Mouse (Mus musculus) hindbrain, embryonic 14.5 days (tissue): ENCODE measurements around the gene Aqp6. TPM values are rescaled to one million over a fixed set of nuclear protein-coding genes. Genes with fewer than 3 reads are reported as not detected.

ENCODE experiments used
- ATAC-seq: fragments of 200-750 bp; cut with Nextera tagmentation; 2 replicates; pipeline ENCODE4 v1.8.0; 2017; ENCODE audit warnings: moderate number of reproducible peaks, mild to moderate bottlenecking, moderate TSS enrichment, moderate library complexity; ENCODE audit not compliant: low FRiP score
- DNase-seq: peaks from one replicate; pipeline ENCODE4 v3.0.0-alpha.2; 2015; ENCODE audit warnings: low spot score
- H3K27ac ChIP-seq: fragments of 300-500 bp; sonication (generic); 2 replicates; pipeline ENCODE4 v1.5.1; 2014; ENCODE audit warnings: mild to moderate bottlenecking, moderate library complexity
- H3K27me3 ChIP-seq: fragments of 300-500 bp; sonication (generic); 2 replicates; pipeline ENCODE4 v1.6.1; 2014; ENCODE audit warnings: mild to moderate bottlenecking, low read length, mixed read lengths; ENCODE audit not compliant: control insufficient read depth, insufficient read depth
- H3K36me3 ChIP-seq: fragments of 300-500 bp; sonication (generic); replicated peaks from 2 replicates; pipeline ENCODE4 v1.6.1; 2014; ENCODE audit not compliant: control insufficient read depth, insufficient read depth
- H3K4me1 ChIP-seq: fragments of 300-500 bp; sonication (generic); replicated peaks from 2 replicates; pipeline ENCODE4 v1.6.1; 2014; ENCODE audit warnings: antibody characterized with exemption, low read length, mixed read lengths; ENCODE audit not compliant: control insufficient read depth, insufficient read depth
- H3K4me2 ChIP-seq: fragments of 300-500 bp; sonication (generic); replicated peaks from 2 replicates; pipeline ENCODE4 v1.6.1; 2014; ENCODE audit warnings: mild to moderate bottlenecking, moderate library complexity
- H3K4me3 ChIP-seq: fragments of 300-500 bp; sonication (generic); replicated peaks from 2 replicates; pipeline ENCODE4 v1.5.1; 2014; ENCODE audit warnings: mild to moderate bottlenecking, low read length
- H3K9ac ChIP-seq: fragments of 300-500 bp; sonication (generic); 2 replicates; pipeline ENCODE4 v1.6.1; 2014
- H3K9me3 ChIP-seq: fragments of 300-500 bp; sonication (generic); 2 replicates; pipeline ENCODE4 v1.6.1; 2016; ENCODE audit warnings: low read length; ENCODE audit not compliant: control insufficient read depth
- WGBS: fragments of 180-500 bp; shearing (Covaris S2); extraction: QIAGEN DNeasy Blood & Tissue Kit; methylation state at CpG from one replicate; pipeline ENCODE4 v1.1.7; 2014; 5-methylcytosine and 5-hydroxymethylcytosine counted together
- polyA plus RNA-seq: library from polyadenylated mRNA; unstranded; fragments of >200 nt; fragmentation: Nextera tagmentation; extraction: Ambion mirVana; gene quantifications from 2 replicates; pipeline ENCODE4 v1.2.1, GENCODE M21; 2014

Gene Aqp6
- polyA plus RNA-seq, 1 experiment from 2014 or later, result 1.2 TPM

DNA sequence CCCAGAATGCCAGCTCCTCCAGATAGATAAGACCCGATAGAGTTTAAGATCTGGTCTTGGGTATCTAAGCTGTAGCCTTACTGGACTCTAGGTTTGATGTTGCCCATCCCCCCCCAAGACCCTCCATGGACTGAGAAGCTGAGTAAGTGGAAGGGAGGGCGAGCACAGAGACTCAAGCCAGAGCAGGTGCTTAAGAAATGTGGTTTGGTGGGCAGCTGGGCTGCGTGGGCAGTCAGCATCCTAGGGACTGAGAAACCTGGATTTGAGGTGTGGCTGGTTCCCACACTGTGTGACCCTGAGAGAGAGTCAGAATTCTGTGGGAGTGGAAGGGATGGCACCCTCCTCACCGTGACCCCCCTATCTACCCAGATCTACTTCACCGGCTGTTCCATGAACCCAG, 8.3 kb upstream of the Aqp6 start:
- ATAC-seq (no peak), DNase-seq (no peak)
- H3K4me2 ChIP-seq, result no peak overlapping the region

DNA sequence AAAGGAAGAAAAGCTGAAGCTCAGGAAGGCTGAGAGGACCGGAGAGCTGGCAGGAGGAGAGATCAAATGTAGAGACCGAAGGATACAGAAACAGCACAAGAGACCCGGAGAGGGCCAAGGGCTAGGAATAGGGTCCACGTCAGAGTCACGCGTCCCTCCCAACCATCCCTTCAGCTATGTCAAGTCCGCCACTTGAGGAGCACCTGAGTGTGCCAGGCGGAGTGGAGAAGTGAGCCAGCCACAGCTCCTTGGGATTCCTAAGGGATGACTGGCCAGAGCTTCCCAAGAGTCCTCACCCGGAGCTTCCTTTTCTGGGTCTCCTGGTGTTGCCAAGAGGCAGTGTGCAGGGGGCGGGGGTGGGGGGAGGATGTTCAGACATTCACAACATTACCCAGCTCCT, 6.2 kb upstream of the Aqp6 start:
- H3K4me1 ChIP-seq, result peaks cover 3% of the 10 kb centered on the region; the same call in 1 of the 2 replicates
- no peak overlapping the region for H3K4me2 ChIP-seq
- WGBS, result 85% methylated on average over 10 of the region's 10 CpGs
- H3K27ac ChIP-seq, result no peak overlapping the region
- H3K9ac ChIP-seq, result no peak overlapping the region
- DNase-seq (no peak), ATAC-seq (no peak)
- H3K27me3 ChIP-seq, result peaks cover 44% of the 10 kb centered on the region
- no peaks in the 10 kb centered on the region for H3K36me3 ChIP-seq
- H3K9me3 ChIP-seq, result no peaks in the 10 kb centered on the region
- no peak overlapping the region for H3K4me3 ChIP-seq

More for the DNA sequence above, 8.3 kb upstream of the Aqp6 start:
- 96% methylated on average over 4 of the region's 5 CpGs for WGBS
- H3K9me3 ChIP-seq, result no peaks in the 10 kb centered on the region
- no peaks in the 10 kb centered on the region for H3K36me3 ChIP-seq
- no peak overlapping the region for H3K9ac ChIP-seq
- H3K4me3 ChIP-seq, result no peak overlapping the region
- H3K27ac ChIP-seq, result no peak overlapping the region
- peaks cover 64% of the 10 kb centered on the region for H3K27me3 ChIP-seq
- H3K4me1 ChIP-seq, result 0 out of 2 replicates have a peak, but pooled peaks cover 3% of the 10 kb centered on the region

DNA sequence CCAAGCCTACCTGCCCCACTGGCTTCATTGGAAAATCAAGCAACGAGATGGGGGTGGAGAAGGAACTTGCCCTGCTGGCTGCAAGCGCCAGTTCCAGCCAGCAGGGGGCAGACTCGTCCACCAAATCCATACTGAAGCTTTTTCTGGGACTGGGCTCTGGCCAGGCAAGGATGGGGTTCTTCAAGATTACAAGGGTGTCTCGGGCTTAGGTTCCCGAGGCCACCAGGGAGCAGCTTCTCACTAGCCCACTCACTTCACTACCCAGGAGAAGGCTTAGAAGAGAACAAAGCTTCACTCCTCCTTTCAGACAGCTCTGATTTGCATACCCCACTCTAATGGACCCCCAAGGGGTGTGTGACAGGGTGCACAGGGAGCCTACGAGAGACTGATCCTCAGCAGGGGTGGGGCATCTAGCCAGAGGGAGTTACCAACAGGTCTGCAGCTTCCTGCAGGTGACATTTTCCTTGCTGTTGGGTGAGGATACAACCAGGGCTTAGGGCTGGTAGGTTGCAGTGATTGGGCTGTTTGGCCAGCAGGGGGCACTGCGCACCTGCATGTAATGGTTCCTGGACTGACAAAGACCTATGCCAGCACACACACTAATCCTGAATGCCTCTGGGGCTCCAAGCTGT, 5.0 kb upstream of the Aqp6 start:
- H3K9me3 ChIP-seq, result no peaks in the 10 kb centered on the region
- no peak overlapping the region for H3K9ac ChIP-seq
- under 1% methylated on average over 7 of the region's 7 CpGs for WGBS
- H3K4me3 ChIP-seq, result no peak overlapping the region
- peaks cover 34% of the 10 kb centered on the region for H3K27me3 ChIP-seq
- H3K27ac ChIP-seq, result no peak overlapping the region
- ATAC-seq, result peak; percentile 77
- no peak overlapping the region for H3K4me2 ChIP-seq
- peaks cover under 1% of the 10 kb centered on the region; the same call in 1 of the 2 replicates for H3K4me1 ChIP-seq
- H3K36me3 ChIP-seq, result no peaks in the 10 kb centered on the region
- DNase-seq, result peak; percentile 89

DNA sequence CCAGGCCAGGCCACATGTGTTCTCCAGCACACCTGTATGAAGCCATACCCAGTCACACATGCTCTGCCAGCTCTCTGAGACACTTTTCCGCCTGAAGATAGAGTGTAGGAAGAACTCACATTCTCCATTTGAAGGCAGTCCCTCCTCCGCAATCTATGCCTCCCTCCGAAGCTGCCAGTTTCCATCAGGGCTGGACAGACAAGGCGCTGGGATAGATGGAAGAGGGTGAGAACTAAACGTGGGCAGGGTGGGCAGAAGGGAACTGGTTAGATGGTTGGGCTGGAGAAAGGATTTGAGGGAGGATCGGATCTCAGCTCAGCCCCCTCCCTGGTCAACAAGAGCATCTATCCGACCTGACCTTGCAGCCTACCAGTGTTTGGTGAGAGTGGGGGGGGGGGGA, 4.4 kb upstream of the Aqp6 start:
- peaks cover 28% of the 10 kb centered on the region for H3K27me3 ChIP-seq
- 59% methylated on average over 7 of the region's 7 CpGs for WGBS
- no peaks in the 10 kb centered on the region for H3K9me3 ChIP-seq
- no peak overlapping the region for H3K27ac ChIP-seq
- peaks cover 7% of the 10 kb centered on the region for H3K4me1 ChIP-seq
- no peak overlapping the region for H3K9ac ChIP-seq
- no peaks in the 10 kb centered on the region for H3K36me3 ChIP-seq
- ATAC-seq, result no peak
- no peak for DNase-seq
- H3K4me2 ChIP-seq, result no peak overlapping the region
- H3K4me3 ChIP-seq, result no peak overlapping the region

DNA sequence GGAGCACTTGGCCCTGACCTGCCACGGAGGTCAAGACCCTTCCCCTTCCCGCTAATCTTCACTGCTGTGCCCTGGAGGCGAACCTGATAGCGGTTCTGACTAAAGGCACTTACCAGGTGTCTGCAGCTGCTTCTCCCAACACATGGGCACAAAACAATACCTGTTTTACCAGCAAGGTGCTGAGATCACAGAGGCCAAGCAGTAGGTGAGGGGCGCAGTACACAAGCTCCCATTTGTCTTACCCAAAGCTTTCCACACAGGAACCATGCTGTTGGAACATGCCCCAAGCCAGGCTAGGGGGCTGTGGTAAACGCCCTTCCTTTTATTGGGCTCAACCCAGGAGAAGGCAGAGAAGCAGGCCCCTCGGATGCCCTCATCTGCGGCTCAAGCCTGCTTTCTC, 3.6 kb upstream of the Aqp6 start:
- H3K27ac ChIP-seq, result no peak overlapping the region
- H3K4me1 ChIP-seq, result peaks cover 7% of the 10 kb centered on the region
- H3K36me3 ChIP-seq, result no peaks in the 10 kb centered on the region
- H3K9me3 ChIP-seq, result no peaks in the 10 kb centered on the region
- no peak overlapping the region for H3K4me3 ChIP-seq
- H3K4me2 ChIP-seq, result no peak overlapping the region
- no peak for DNase-seq
- WGBS, result 58% methylated on average over 8 of the region's 8 CpGs
- no peak overlapping the region for H3K9ac ChIP-seq
- ATAC-seq, result no peak
- peaks cover 20% of the 10 kb centered on the region for H3K27me3 ChIP-seq

DNA sequence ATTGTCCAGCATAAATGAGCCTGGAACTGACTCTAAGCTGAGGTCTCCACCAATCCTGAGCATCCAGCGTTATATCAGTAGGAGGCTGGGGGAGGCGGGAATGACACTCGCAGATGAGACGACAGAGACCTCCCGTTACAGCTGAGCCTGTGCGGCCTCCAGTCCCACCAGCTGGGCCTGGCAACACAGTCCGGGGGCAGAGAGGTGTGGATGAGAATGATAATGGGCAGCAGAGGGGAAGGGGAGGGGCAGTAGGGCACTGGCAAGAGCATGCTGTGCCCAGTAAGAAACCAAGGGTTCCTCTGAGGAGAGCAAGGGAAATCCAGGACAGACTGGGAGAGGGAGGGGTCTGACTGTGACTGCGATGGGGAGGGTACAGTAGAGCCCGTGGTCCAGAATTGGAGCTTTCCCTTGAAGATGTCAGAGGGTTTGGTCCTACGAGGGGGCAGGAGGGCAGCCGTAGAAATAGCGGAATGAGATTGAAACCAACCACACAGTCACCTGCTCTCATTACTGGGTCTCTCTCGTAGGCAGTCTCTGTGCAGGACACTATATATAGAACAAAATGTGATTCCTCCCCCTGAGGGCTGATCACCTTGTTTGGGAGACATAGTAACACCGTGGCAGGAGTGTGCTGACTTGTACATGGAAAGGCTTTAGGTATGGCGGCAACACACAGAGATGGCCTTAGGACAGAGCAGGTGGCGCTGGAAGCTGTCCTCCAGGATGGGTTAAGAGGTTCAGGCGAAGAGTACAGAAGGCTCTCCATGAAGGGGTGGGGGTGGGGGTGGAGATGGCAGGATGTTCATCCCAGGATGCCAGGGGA, 1.7 kb upstream of the Aqp6 start:
- Histone ChIP-seq H3K4me3 (no peak overlapping the region), H3K4me2 (no peak overlapping the region), H3K27ac (peak overlapping the region; percentile 38; the same call in 1 of the 2 replicates), H3K9me3 (no peaks in the 10 kb centered on the region), H3K4me1 (peaks cover 7% of the 10 kb centered on the region), H3K27me3 (peaks cover 1% of the 10 kb centered on the region; the same call in 1 of the 2 replicates), H3K9ac (no peak overlapping the region), H3K36me3 (no peaks in the 10 kb centered on the region)
- ATAC-seq, result peak; percentile 57; the same call in 1 of the 2 replicates
- WGBS, result 32% methylated on average over 17 of the region's 17 CpGs
- no peak for DNase-seq

DNA sequence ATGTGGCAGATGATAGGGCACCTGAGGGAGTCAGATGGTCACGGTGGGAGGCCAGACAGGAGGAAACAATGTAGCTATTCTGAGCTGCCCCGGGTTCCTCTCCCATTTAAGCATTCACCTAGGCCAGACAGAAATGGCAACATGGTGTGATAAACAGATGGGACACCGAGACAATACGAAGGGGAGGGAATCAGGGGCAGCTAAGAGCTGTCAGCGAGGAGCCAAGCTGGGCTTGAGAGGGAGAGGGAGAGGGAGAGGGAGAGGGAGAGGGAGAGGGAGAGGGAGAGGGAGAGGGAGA, 572 bp downstream of the Aqp6 start:
- H3K9ac ChIP-seq, result peak overlapping the region; percentile 9; the same call in 1 of the 2 replicates
- H3K27ac ChIP-seq, result peak overlapping the region; percentile 70
- no peaks in the 10 kb centered on the region for H3K9me3 ChIP-seq
- WGBS, result 6% methylated on average over 5 of the region's 5 CpGs
- H3K36me3 ChIP-seq, result no peaks in the 10 kb centered on the region
- no peaks in the 10 kb centered on the region for H3K27me3 ChIP-seq
- ATAC-seq (no peak), DNase-seq (no peak)
- peaks cover 16% of the 10 kb centered on the region for H3K4me1 ChIP-seq
- 0 out of 2 replicates have a peak overlapping the region, but pooled peaks have one; percentile 1 for H3K4me2 ChIP-seq
- H3K4me3 ChIP-seq, result no peak overlapping the region

DNA sequence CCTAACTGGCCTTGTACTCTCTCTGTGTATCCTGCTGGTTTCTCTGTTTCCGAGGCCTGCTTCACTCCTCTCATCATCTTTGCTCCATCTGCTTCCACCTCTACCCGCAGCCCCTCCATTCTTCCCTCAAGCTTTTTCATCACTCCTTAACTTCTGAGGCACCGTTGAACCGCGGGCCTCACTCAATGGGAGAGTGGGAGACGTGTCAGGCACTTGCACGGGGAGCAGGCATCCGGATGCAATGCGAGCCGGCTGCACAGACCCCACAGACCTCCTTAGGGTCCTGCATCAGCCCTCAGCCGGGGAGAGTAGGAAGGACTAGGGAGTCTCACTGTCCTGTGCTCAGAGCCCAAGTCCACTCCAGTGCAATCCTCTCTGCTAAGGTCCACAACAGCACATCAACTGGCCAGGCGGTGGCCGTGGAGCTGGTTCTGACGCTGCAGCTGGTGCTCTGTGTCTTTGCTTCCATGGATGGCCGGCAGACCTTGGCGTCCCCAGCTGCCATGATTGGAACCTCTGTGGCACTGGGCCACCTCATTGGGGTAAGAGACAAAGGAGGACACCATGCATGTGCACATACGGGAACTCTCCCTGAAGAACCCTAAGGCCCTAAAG, 1.1 kb downstream of the Aqp6 start:
- Histone ChIP-seq H3K27me3 (no peaks in the 10 kb centered on the region), H3K9ac (no peak overlapping the region), H3K9me3 (no peaks in the 10 kb centered on the region), H3K4me3 (no peak overlapping the region), H3K4me1 (peaks cover 18% of the 10 kb centered on the region), H3K36me3 (no peaks in the 10 kb centered on the region), H3K27ac (peak overlapping the region; percentile 76), H3K4me2 (no peak overlapping the region; the same call in 1 of the 2 replicates)
- DNase-seq, result no peak
- WGBS, result 57% methylated on average over 17 of the region's 17 CpGs
- no peak for ATAC-seq

DNA sequence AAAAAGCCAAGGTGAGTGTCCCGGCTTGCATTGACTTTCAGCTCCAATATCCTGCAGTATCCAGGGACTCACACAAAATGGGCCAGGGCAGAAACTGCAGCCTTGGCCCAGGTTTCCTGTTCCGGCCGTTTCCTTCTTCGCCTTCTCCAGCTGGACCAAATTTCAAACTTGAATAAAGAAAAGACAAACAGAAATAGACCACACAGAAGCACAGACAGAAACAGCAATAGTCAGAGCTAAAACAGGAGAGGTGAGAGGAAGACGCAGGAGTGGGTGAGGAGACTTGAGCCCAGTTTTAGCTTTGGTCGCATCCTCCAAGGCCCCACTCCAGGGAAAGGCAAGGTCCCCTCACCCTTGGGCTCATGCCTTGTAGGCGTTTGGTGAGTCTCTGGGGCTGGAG, 2.0 kb downstream of the Aqp6 start:
- WGBS, result 87% methylated on average over 7 of the region's 7 CpGs
- no peak overlapping the region for H3K4me2 ChIP-seq
- H3K27ac ChIP-seq, result 0 out of 2 replicates have a peak overlapping the region, but pooled peaks have one; percentile 76
- DNase-seq, result no peak
- no peak overlapping the region for H3K4me3 ChIP-seq
- H3K9ac ChIP-seq, result no peak overlapping the region
- no peak for ATAC-seq
- H3K36me3 ChIP-seq, result no peaks in the 10 kb centered on the region
- H3K27me3 ChIP-seq, result no peaks in the 10 kb centered on the region
- peaks cover 26% of the 10 kb centered on the region for H3K4me1 ChIP-seq
- H3K9me3 ChIP-seq, result no peaks in the 10 kb centered on the region
